Mouse (Mus musculus) urinary bladder, adult 2 months (tissue): ENCODE measurements around the gene Tjp2. TPM values are rescaled to one million over a fixed set of nuclear protein-coding genes. Genes with fewer than 3 reads are reported as not detected.
"Not testable (repeated sequence)": the region's sequence is repeated elsewhere in the genome, so short reads cannot be mapped to it uniquely, and the experiment has no call there.

ENCODE experiments used
- DNase-seq: peaks from one replicate; pipeline ENCODE4 v3.0.0; 2022; ENCODE audit warnings: low spot score
- polyA plus RNA-seq: library from polyadenylated mRNA; depleted of rRNA; stranded (reverse); fragments of >200 nt; gene quantifications from 2 replicates; pipeline ENCODE4 v1.2.3, GENCODE M21; 2012

Gene Tjp2
- polyA plus RNA-seq, 1 experiment = 32.2 TPM

DNA sequence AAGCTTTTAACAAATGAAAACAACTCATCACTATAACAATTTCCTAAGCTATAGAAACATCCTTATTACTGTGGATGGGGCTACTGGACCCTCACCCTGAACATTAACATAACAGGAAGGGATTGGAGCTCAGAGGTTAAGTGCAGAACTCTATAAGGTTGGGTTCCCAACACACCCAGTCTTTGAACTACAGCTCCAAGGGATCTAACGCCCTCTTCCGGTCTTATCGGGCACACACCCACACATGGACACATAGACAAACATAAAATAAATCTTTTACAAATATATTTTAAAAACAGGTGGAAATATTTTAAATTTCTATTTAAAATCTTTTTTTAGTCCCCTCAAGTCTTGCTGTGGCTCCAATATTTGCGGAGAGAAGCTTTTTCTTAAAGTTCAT is 3.4 kb downstream of the Tjp2 start:
- no peak for DNase-seq

DNA sequence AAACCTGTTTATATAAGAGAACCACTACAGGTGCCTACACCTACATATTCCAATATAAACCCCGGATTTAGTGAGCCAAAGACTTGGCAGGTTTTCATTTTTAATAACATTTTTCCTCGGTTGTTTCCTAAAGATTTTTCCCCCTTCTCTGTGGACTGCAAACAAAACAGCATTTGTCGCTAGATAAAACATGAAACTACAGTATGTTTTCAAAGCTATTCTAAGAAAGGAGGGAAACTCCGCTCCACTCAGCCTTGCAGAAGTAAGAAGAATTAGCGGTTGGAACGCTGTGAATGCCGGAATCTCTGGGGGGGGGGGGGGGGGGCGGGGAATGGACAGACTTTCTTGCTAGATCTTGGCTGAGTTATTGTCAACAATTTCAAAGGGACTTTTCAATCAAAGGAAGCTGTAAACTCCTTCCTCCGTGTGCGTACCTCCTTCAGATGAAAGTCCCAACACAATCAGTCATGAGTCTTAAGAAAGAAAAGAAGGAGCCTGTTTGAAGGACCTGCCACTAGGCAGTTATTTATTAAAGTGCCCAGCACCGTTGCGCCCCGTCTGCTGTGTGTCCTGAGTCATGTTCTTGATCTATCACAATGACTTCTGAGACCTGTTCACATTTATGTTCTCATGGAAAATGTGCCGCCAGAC is 3.9 kb downstream of the Tjp2 start:
- no peak for DNase-seq

DNA sequence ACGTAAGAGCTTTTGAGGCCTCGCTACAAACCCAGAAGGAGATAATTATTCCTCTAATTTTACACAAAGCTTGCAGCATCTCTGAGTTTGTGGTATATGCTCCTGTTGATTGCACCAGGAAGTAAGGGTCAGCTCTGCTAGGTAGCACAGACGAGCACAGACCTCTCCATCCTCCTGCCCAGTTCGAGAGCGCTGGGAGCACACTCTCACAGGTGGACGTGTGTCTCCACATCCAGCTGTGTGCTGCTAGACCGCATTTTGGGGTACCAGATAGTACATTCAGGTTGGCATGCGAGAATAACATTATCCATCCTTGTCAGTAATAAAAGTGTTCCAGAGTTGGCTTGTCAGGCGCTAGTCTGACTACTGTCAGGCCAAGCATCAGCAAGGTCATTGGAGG is 5.8 kb downstream of the Tjp2 start:
- no peak for DNase-seq

DNA sequence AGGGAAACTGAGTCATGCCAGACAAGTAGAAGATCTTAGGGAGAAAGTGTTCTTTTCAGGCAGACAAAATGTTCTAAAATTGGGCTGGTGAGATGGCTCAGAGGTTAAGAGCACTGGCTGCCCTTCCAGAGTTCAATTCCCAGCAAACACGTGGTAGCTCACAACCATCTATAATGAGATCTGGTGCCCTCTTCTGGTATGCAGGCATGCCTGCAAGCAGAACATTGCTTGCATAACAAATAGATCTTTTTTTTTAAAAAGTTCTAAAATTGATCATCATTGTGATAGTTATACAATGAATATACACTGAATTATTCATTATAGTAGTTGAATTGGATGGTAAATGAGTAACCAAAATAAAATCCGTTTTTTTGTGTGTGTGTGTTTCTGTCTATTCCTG is 6.5 kb downstream of the Tjp2 start:
- DNase-seq = no peak

- no peak for DNase-seq
Measured at GRCm38 (mm10) chr19:24217851-24218250, 7.0 kb downstream of the Tjp2 start.

GRCm38 (mm10) chr19:24216771-24217170 is 8.1 kb downstream of the Tjp2 start:
- DNase-seq = no peak

- no peak for DNase-seq
Measured at GRCm38 (mm10) chr19:24214939-24215338, 9.9 kb downstream of the Tjp2 start.

DNA sequence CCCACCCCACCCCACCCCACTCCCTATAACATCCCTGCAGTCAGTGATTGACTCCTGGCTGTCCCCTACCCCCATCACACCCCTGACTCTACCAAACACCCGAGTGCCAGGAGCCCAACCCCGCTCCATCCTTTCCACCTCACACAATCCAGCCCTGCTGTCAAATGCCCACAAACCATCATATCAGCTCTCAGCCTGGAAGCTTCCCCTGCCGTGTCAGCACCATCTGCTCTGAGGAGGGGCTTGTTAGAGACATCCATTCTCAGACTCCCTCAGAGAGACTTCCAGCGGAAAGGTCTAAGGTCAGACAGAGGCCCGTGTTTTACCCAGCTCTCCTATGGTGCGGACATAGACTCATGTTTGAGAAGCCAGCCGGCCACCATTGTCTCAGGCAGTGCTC is 11.5 kb downstream of the Tjp2 start:
- DNase-seq = no peak

DNA sequence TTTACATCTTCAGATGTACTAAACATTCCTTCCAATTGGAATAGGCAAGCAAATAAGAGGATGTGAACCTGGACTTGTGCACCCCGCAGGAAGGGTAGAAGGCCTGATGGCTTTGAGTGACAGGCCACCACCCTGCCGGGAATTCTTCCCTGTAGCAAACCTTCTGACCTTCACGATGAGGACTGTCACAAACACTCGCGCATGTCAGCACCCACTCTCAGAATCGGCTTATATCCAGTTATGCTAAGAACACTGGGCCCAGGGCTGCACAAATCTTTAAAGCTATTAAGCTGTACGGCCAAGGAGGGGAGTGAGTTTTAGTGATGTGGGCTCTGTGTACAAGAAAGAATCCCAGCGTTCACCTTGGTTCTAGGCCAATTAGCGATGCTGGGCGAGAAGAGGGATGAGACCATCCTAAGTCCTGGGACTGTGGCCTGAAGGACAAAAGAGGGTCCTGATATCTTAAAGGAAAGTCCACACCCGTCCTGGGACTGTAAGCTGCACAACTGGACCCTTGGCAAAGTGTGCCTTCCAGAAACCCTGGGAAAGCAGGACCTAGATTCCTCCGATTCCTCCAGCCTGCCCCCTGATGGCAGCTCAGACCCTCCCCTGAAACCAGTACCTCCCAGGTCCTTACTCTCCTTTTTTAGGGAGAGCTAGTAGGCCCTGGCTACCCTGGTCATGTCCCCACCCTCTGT is 12.1 kb downstream of the Tjp2 start:
- no peak for DNase-seq

DNA sequence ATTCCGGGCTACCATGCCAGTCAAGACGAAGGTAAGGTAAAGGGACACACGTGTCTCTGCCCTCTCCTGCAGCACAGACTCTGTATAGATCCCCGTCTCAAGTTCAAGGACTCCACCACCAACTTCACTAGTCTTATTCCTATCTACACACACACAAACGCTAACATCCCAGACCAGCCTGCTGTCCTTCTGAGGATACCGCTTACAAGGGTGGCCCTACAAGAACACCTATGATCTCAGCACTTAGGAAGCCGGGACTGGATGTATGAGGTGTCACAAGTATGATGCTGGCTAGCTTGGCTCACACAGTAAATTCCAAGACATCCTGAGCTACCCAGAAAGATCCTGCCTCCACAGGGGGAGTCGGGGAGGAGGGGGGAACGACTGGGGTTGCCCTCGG is 13.7 kb downstream of the Tjp2 start:
- no peak for DNase-seq

- DNase-seq = no peak
Measured at GRCm38 (mm10) chr19:24209516-24209915, 15.3 kb downstream of the Tjp2 start.

GRCm38 (mm10) chr19:24207967-24208366 is 16.9 kb downstream of the Tjp2 start:
- no peak for DNase-seq

DNA sequence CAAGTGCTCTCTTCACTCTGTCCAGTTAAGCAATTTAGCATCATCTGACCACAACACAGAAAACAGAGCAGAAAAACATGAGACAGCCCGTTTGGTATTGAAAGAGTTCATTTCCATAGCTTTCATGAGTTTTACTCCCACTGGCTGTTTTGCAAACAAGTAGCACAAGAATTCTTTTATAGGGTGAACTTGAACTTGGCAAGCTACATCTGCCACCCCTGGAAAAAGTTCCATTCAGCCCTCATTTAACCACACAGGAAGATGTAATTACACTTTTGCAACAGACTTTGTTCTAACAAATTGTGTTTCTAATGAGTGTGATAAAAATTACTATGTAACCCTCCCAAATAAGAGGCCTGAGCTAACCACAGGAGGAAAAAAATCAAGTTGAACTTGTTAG is 19.8 kb downstream of the Tjp2 start:
- no peak for DNase-seq

DNA sequence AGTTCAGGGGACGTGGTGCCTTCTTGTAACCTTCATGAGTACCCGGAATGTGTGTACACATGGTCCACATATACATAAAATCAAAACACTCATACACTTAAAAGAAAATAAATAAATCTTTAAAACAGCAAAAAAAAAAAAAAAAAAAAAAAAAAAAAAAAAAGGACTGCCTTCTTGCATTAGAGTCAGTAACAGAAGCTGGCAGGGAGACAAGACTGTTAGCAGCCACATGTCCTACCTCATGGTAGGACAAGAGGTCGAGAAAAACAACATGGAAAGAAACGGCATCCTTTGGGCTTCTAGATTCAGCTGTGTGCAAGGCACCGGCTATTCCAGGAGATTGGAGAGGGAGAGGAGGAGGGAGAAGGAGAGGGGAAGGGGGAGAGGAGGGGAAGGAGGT is 23.0 kb downstream of the Tjp2 start:
- no peak for DNase-seq

DNA sequence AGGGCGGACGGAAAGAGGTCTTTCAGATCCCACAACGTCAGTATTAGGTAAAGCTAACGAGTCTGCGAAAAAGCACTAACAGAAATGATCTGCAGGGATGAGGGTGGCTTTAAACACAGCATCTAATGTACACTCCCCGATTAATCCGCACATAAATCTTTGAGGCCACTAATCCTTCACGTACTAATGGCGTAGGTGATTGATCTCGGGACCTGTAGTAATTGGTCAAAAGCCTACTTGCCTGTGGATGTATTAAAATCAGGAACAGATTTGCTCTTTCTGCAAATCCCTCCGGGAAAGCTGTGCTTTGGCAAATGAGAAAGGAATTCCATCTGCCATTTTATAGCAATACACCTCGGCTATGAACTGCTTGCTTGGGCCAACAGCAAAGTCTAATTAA is 24.3 kb downstream of the Tjp2 start:
- DNase-seq = no peak

- DNase-seq = no peak
Measured at GRCm38 (mm10) chr19:24198676-24199303, 26.0 kb downstream of the Tjp2 start.

DNA sequence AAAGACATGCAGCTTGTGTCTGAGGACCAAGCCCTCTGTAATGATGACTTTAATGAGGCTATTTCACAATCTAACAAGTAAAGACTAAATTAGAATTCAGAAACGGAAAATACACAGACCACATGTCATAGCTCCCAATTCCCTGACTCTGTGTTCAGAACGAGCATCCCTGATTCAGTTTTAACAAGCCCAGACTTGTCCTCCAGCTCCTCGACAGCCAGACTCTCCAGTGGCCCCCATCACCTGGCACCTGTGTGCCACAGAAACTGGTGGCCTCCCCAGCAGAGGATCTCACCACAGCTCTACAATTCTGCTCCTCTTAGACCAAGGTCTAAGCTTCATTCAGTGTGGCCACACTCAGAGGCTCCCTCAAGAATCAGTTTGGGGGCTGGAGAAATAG is 27.5 kb downstream of the Tjp2 start:
- no peak for DNase-seq

DNA sequence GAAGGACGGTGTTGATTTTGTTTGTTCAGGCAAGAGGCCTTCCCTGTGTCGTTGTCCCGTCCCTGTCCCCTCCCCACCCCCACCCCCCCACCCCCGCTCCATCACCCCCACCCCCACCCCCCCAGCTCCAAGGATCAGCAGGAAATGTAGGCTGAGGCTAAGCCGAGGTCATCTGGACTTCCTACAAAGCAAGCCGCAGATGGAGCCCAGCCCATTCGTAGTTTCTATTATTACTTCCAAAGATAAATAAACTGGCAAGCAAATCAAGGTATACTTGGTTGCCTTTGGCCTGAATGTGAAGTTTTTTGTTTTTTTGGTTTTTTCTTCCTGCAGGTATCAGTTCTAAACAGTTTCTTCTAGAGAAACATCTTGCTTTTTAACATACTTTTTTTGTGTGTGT is 29.6 kb downstream of the Tjp2 start:
- no peak for DNase-seq

GRCm38 (mm10) chr19:24194216-24194615 is 30.6 kb downstream of the Tjp2 start:
- no peak for DNase-seq

GRCm38 (mm10) chr19:24192946-24193345 is 31.9 kb downstream of the Tjp2 start:
- DNase-seq = no peak

- no peak for DNase-seq
Measured at GRCm38 (mm10) chr19:24187791-24188190, 37.0 kb downstream of the Tjp2 start.

- not testable (repeated sequence) for DNase-seq
Measured at GRCm38 (mm10) chr19:24187358-24187757, 37.5 kb downstream of the Tjp2 start.

DNA sequence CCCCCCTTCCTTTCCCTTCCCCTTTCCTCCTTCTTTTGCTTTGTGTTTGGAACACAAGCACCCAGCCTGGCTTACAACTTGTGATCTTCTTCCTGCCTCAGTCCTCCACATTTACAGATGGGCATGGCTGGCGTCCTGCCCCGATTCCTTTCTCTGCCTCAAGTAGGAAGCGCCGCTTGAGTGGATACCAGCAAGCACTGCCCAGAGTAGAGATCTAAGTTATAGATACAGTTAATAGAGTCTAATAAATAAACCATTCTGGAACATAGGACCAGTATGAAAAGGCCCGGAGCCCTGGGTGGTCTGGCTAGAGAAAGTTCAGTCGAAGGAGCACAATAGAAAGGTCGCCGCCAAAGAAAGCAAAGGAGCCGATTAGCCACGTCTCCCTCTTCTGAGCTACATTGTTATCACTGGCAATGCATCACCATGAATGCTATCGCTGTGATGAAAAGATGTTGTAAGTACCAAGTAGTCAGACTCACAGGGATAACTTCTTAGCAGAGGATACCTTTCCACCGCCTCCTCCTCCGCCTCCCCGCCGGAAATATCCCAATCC is 41.1 kb downstream of the Tjp2 start:
- no peak for DNase-seq
